Mouse (Mus musculus) retina, postnatal 1 day (tissue): Measurements from ENCODE around the gene Dnaja3.

Experiments
- DNase-seq: peaks from one replicate; pipeline ENCODE4 v3.0.0-alpha.2; 2012

Dnaja3 gene

GRCm38 (mm10) chr16:4725780-4726527, 86.2 kb downstream of the Dnaja3 start, which contains the start of gene Hmox2:
Gene Hmox2 (plus strand): TSS chr16:4726361.
- peak; percentile 94 for DNase-seq

GRCm38 (mm10) chr16:4726528-4727128, 86.8 kb downstream of the Dnaja3 start:
- no peak for DNase-seq

GRCm38 (mm10) chr16:4727526-4727925, 87.7 kb downstream of the Dnaja3 start:
- no peak for DNase-seq

- DNase-seq, result no peak
Observed at GRCm38 (mm10) chr16:4727963-4728362, 88.2 kb downstream of the Dnaja3 start.

GRCm38 (mm10) chr16:4730776-4731358, 91.1 kb downstream of the Dnaja3 start:
- DNase-seq, result no peak

- DNase-seq, result no peak
Observed at GRCm38 (mm10) chr16:4736262-4736661, 96.5 kb downstream of the Dnaja3 start.

GRCm38 (mm10) chr16:4739994-4740393, 100.2 kb downstream of the Dnaja3 start:
- DNase-seq, result no peak

- DNase-seq, result no peak
Observed at GRCm38 (mm10) chr16:4742186-4742585, 102.4 kb downstream of the Dnaja3 start.

- no peak for DNase-seq
Observed at GRCm38 (mm10) chr16:4752155-4752554, 112.4 kb downstream of the Dnaja3 start.

- no peak for DNase-seq
Observed at GRCm38 (mm10) chr16:4754045-4754444, 114.3 kb downstream of the Dnaja3 start.

- peak; percentile 49 for DNase-seq
Observed at GRCm38 (mm10) chr16:4756660-4757335, 117.0 kb downstream of the Dnaja3 start.
